In genomic region chr19:44408595-44408994, GRCm38 (mm10) we compare ENCODE assay signal across 7 mouse cellular contexts. TPM values are rescaled to one million over a fixed set of nuclear protein-coding genes. Genes with fewer than 3 reads are reported as not detected.
A peak's percentile ranks its signal among the peaks of the same experiment; 100 is the strongest.
DNase-seq lines count a peak whose midpoint lies in the region; ATAC-seq and TF ChIP-seq lines count a peak whose summit lies in the region.

No protein-coding gene starts in this region.

- H3K27ac ChIP-seq in lung, embryonic 15.5 days: no peak overlapping the region
- H3K27ac ChIP-seq in forebrain, embryonic 10.5 days: peak overlapping the region; percentile 89
- H3K27ac ChIP-seq in limb, embryonic 14.5 days (replicated peaks; ENCODE audit: low read depth, low read length): peak overlapping the region; percentile 62
- no peak overlapping the region for H3K27ac ChIP-seq in stomach, embryonic 14.5 days (ENCODE audit: low read length)
- H3K27ac ChIP-seq in thymus, adult 2 months (ENCODE audit: control insufficient read depth, insufficient read depth, low read length): no peak overlapping the region

- H3K4me2 ChIP-seq in lung, embryonic 15.5 days: peak overlapping the region; percentile 86
- H3K4me2 ChIP-seq in limb, embryonic 14.5 days (replicated peaks; ENCODE audit: low read depth, low read length, severe bottlenecking): peak overlapping the region; percentile 94
- peak overlapping the region; percentile 69 for H3K4me2 ChIP-seq in stomach, embryonic 14.5 days (replicated peaks; ENCODE audit: low read depth, low read length)

- no peaks in the 10 kb centered on the region for H3K36me3 ChIP-seq in lung, embryonic 15.5 days
- H3K36me3 ChIP-seq in forebrain, embryonic 10.5 days (replicated peaks): peaks cover 25% of the 10 kb centered on the region
- H3K36me3 ChIP-seq in limb, embryonic 14.5 days (ENCODE audit: control insufficient read depth, insufficient read depth, low read length): no peaks in the 10 kb centered on the region
- no peaks in the 10 kb centered on the region for H3K36me3 ChIP-seq in stomach, embryonic 14.5 days (ENCODE audit: control insufficient read depth, insufficient read depth, low read length)
- no peaks in the 10 kb centered on the region for H3K36me3 ChIP-seq in thymus, adult 2 months (ENCODE audit: control insufficient read depth, insufficient read depth, low read length)

- no peaks in the 10 kb centered on the region for H3K9me3 ChIP-seq in lung, embryonic 15.5 days
- no peaks in the 10 kb centered on the region for H3K9me3 ChIP-seq in forebrain, embryonic 10.5 days
- no peaks in the 10 kb centered on the region for H3K9me3 ChIP-seq in limb, embryonic 14.5 days (ENCODE audit: control insufficient read depth, low read length)
- no peaks in the 10 kb centered on the region for H3K9me3 ChIP-seq in stomach, embryonic 14.5 days (ENCODE audit: control insufficient read depth, low read depth, low read length)

- H3K9ac ChIP-seq in lung, embryonic 15.5 days: peak overlapping the region; percentile 24; the same call in 1 of the 2 replicates
- peak overlapping the region; percentile 49 for H3K9ac ChIP-seq in limb, embryonic 14.5 days (ENCODE audit: low read depth, low read length, severe bottlenecking)
- no peak overlapping the region for H3K9ac ChIP-seq in stomach, embryonic 14.5 days (replicated peaks; ENCODE audit: low read depth, low read length)

- DNase-seq in lung, postnatal 25 days (ENCODE audit: low spot score): no peak
- DNase-seq in forebrain, embryonic 10.5 days (ENCODE audit: extremely low spot score, low spot score): no peak
- DNase-seq in limb, embryonic 14.5 days (ENCODE audit: low spot score): no peak
- DNase-seq in thymus, adult 2 months: no peak
- DNase-seq in ovary, postnatal 36 days (ENCODE audit: low spot score): no peak

- WGBS in lung, embryonic 15.5 days: 73% methylated on average over 4 of the region's 4 CpGs
- 69% methylated on average over 4 of the region's 4 CpGs for WGBS in forebrain, embryonic 10.5 days
- 64% methylated on average over 4 of the region's 4 CpGs for WGBS in limb, embryonic 14.5 days
- 78% methylated on average over 4 of the region's 4 CpGs for WGBS in stomach, embryonic 14.5 days
- 50% methylated on average over 4 of the region's 4 CpGs for WGBS in thymus, adult 2 months

- H3K27me3 ChIP-seq in lung, embryonic 15.5 days: peaks cover 14% of the 10 kb centered on the region; the same call in 1 of the 2 replicates
- H3K27me3 ChIP-seq in forebrain, embryonic 10.5 days (ENCODE audit: poor library complexity, severe bottlenecking): peaks cover 8% of the 10 kb centered on the region; the same call in 1 of the 2 replicates
- H3K27me3 ChIP-seq in limb, embryonic 14.5 days (ENCODE audit: control insufficient read depth, insufficient read depth, low read length): no peaks in the 10 kb centered on the region
- no peaks in the 10 kb centered on the region for H3K27me3 ChIP-seq in stomach, embryonic 14.5 days (ENCODE audit: control insufficient read depth, insufficient read depth, low read length)
- no peaks in the 10 kb centered on the region; the same call in 1 of the 2 replicates for H3K27me3 ChIP-seq in thymus, adult 2 months (ENCODE audit: control insufficient read depth, insufficient read depth, low read length)

- TF ChIP-seq CTCF in thymus, adult 2 months (IDR thresholded peaks at IDR 0.05; ENCODE audit: borderline replicate concordance, control insufficient read depth, extremely low read depth, insufficient read depth, low read length, poor library complexity): no peak

- peak overlapping the region; percentile 45 for H3K4me3 ChIP-seq in lung, embryonic 15.5 days
- peak overlapping the region; percentile 72 for H3K4me3 ChIP-seq in forebrain, embryonic 10.5 days
- H3K4me3 ChIP-seq in limb, embryonic 14.5 days (replicated peaks; ENCODE audit: low read length): peak overlapping the region; percentile 47
- H3K4me3 ChIP-seq in stomach, embryonic 14.5 days (ENCODE audit: low read depth, low read length): peak overlapping the region; percentile 32
- no peak overlapping the region for H3K4me3 ChIP-seq in thymus, adult 2 months (ENCODE audit: control insufficient read depth, insufficient read depth, low read length)

- peaks cover 16% of the 10 kb centered on the region for H3K4me1 ChIP-seq in lung, embryonic 15.5 days
- H3K4me1 ChIP-seq in forebrain, embryonic 10.5 days: peaks cover 41% of the 10 kb centered on the region
- H3K4me1 ChIP-seq in limb, embryonic 14.5 days (ENCODE audit: control insufficient read depth, insufficient read depth, low read length): peaks cover 11% of the 10 kb centered on the region
- no peaks in the 10 kb centered on the region for H3K4me1 ChIP-seq in stomach, embryonic 14.5 days (ENCODE audit: control insufficient read depth, insufficient read depth, low read length)
- H3K4me1 ChIP-seq in thymus, adult 2 months (replicated peaks; ENCODE audit: control insufficient read depth, insufficient read depth, low read length): peaks cover 7% of the 10 kb centered on the region

- TF ChIP-seq POLR2A in limb, embryonic 14.5 days (IDR thresholded peaks at IDR 0.05; ENCODE audit: borderline replicate concordance, extremely low read depth, insufficient read depth, insufficient read length): no peak
- TF ChIP-seq POLR2A in thymus, adult 2 months (IDR thresholded peaks at IDR 0.05; ENCODE audit: control insufficient read depth, extremely low read depth, insufficient read depth, low read length, poor library complexity): no peak

- ATAC-seq in lung, embryonic 15.5 days (ENCODE audit: borderline replicate concordance, extremely low read depth, low FRiP score, low TSS enrichment): no peak; the same call in 1 of the 2 replicates
- ATAC-seq in limb, embryonic 14.5 days (ENCODE audit: low FRiP score, low read depth): no peak
- ATAC-seq in stomach, embryonic 14.5 days (ENCODE audit: insufficient number of reproducible peaks, insufficient read depth, low FRiP score, low read depth): no peak

RNA-seq across cellular contexts. Expression of gene Scd1, which starts 0.9 kb away (rescaled TPM):
- 2.5 and 2.6 TPM in 2 replicates for polyA plus RNA-seq in lung, embryonic 15.5 days (2015; fragmentation: Nextera tagmentation; extraction: Ambion mirVana)
- 21.8 and 23.4 TPM in 2 replicates for polyA plus RNA-seq in forebrain, embryonic 10.5 days (2016; fragmentation: Nextera tagmentation; extraction: Ambion mirVana)
- polyA plus RNA-seq in limb, embryonic 14.5 days (2012; rRNA removed): 19.5 and 27.7 TPM in 2 replicates
- polyA plus RNA-seq in limb, embryonic 14.5 days (2014; fragmentation: Nextera tagmentation; extraction: Ambion mirVana): 6.8 and 7.4 TPM in 2 replicates
- 3.7 and 4.3 TPM in 2 replicates for polyA plus RNA-seq in stomach, embryonic 14.5 days (2014; fragmentation: Nextera tagmentation; extraction: Ambion mirVana)
- 776 and 1,634 TPM in 2 replicates for polyA plus RNA-seq in thymus, adult 2 months (2012; rRNA removed)

Comparison
In these comparisons a context has a peak if more than half of its experiments do, and no peak if none do; other contexts are left out.
1. H3K27ac ChIP-seq: peak in forebrain, embryonic 10.5 days (single experiment) and limb, embryonic 14.5 days (single experiment); none in lung, embryonic 15.5 days (single experiment), stomach, embryonic 14.5 days (single experiment) and thymus, adult 2 months (single experiment).
2. RNA of gene Scd1, which starts 0.9 kb away (polyA plus RNA-seq): 776 to 1,634 TPM in thymus, adult 2 months; 21.8 to 23.4 TPM in forebrain, embryonic 10.5 days, 6.8 to 27.7 TPM in limb, embryonic 14.5 days, 3.7 to 4.3 TPM in stomach, embryonic 14.5 days and 2.5 to 2.6 TPM in lung, embryonic 15.5 days; every median in the first group is over 10 times any median in the second.
3. Peak in every context shown above with its lines, with median percentiles within 50 percentile points of each other: H3K4me2 ChIP-seq.